Mouse (Mus musculus) retina, postnatal 7 days (tissue): ENCODE measurements at regions not wholly inside any gene's neighbourhood (a gene's known extent, or its start where the extent isn't known, plus 50 kb on each side); places are given as distances from the start of the nearest gene placed in this dataset.
A peak's percentile ranks its signal among the peaks of the same experiment; 100 is the strongest.

Experiments
- DNase-seq: peaks from one replicate; pipeline ENCODE4 v3.0.0-alpha.2; 2012; ENCODE audit warnings: low read depth, low spot score

- DNase-seq: no peak
These were observed 62.9 kb downstream of the Arrdc3 start for GRCm38 (mm10) chr13:80946034-80946433.

GRCm38 (mm10) chr13:80947705-80948104, 64.5 kb downstream of the Arrdc3 start:
- DNase-seq: no peak

GRCm38 (mm10) chr13:80949133-80949697, 66.0 kb downstream of the Arrdc3 start:
- no peak for DNase-seq

- no peak for DNase-seq
These were observed 67.1 kb downstream of the Arrdc3 start for GRCm38 (mm10) chr13:80950239-80950638.

- no peak for DNase-seq
These were observed 67.6 kb downstream of the Arrdc3 start for GRCm38 (mm10) chr13:80950803-80951202.

GRCm38 (mm10) chr13:80951327-80951726, 68.1 kb downstream of the Arrdc3 start:
- DNase-seq: no peak

- DNase-seq: no peak
These were observed 69.7 kb downstream of the Arrdc3 start for GRCm38 (mm10) chr13:80952851-80953250.

GRCm38 (mm10) chr13:80954059-80954645, 71.0 kb downstream of the Arrdc3 start:
- DNase-seq: no peak

- DNase-seq: no peak
These were observed 73.8 kb downstream of the Arrdc3 start for GRCm38 (mm10) chr13:80956966-80957365.

- DNase-seq: no peak
These were observed 74.4 kb downstream of the Arrdc3 start for GRCm38 (mm10) chr13:80957419-80958139.

- DNase-seq: no peak
These were observed 76.6 kb downstream of the Arrdc3 start for GRCm38 (mm10) chr13:80959763-80960162.

GRCm38 (mm10) chr13:80961985-80962617, 78.9 kb downstream of the Arrdc3 start:
- no peak for DNase-seq

- peak; percentile 72 for DNase-seq
These were observed 79.8 kb downstream of the Arrdc3 start for GRCm38 (mm10) chr13:80962789-80963590.

- no peak for DNase-seq
These were observed 80.4 kb downstream of the Arrdc3 start for GRCm38 (mm10) chr13:80963591-80963940.

- DNase-seq: no peak
These were observed 88.5 kb downstream of the Arrdc3 start for GRCm38 (mm10) chr13:80971664-80972063.

- no peak for DNase-seq
These were observed 91.2 kb downstream of the Arrdc3 start for GRCm38 (mm10) chr13:80974424-80974823.

GRCm38 (mm10) chr13:80977266-80977665, 94.1 kb downstream of the Arrdc3 start:
- no peak for DNase-seq

- DNase-seq: no peak
These were observed 98.0 kb downstream of the Arrdc3 start for GRCm38 (mm10) chr13:80981201-80981600.

- no peak for DNase-seq
These were observed 103.5 kb downstream of the Arrdc3 start for GRCm38 (mm10) chr13:80986657-80987056.

- no peak for DNase-seq
These were observed 106.6 kb downstream of the Arrdc3 start for GRCm38 (mm10) chr13:80989756-80990155.

GRCm38 (mm10) chr13:80992342-80992741, 109.2 kb downstream of the Arrdc3 start:
- DNase-seq: no peak
